Mouse (Mus musculus): ENCODE data around the gene Zfp740.

DNA sequence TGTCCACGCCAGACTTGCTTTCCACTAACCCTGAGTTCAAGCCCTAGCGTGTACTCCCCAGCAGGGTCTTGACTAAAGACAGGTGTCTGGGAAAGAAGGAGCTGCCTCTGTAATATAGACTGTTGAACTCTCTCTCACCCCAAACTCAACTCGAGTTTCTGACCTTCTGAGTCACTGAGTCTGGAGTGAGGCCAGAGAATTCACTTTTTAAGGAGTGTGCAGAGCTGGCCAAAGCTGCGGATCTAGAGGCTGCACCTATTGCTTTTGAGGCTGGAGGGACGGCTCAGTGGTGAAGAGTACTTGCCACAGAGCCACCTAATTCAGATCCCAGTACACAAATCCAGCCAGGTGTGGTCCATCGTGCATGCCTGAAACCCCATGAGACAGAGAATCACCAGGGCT, 35.4 kb upstream of the Zfp740 start:
- TF ChIP-seq POLR2A (IDR thresholded peaks at IDR 0.05; ENCODE audit: insufficient read depth, low read depth, low read length) (no peak), CTCF (IDR thresholded peaks at IDR 0.05; ENCODE audit: insufficient read depth, low read depth, low read length) (no peak)

Data from olfactory bulb, adult 2 months (tissue).